Mouse (Mus musculus) mouse embryonic stem cell (cell line): Measurements from ENCODE around the gene Btbd35f16.
"Not testable (repeated sequence)": the region's sequence is repeated elsewhere in the genome, so short reads cannot be mapped to it uniquely, and the experiment has no call there.

ENCODE experiments used
- in situ Hi-C, 2 experiments: fragments of 300-500 bp; cut with MboI; formaldehyde crosslinking; loops; 1 replicate in 1 of 2; 3 replicates in 1 of 2; pipeline ENCODE4 v1.14.3; 2019 to 2020; ENCODE audit warnings: low sequenced_read_pairs in 2 of 2, low pct_unique_long_range_greater_than_20kb in 1 of 2, mixed read lengths in 1 of 2; ENCODE audit not compliant: unreplicated experiment in 1 of 2

The Btbd35f16 gene

GRCm38 (mm10) chrX:3956902-3957301 is at the start of gene Btbd35f16:
Gene Btbd35f16, minus strand, starts transcription at chrX:3957002.
- in situ Hi-C loops = not testable (repeated sequence)
